Mouse (Mus musculus): Measurements from ENCODE around the gene Mapre1.

DNA sequence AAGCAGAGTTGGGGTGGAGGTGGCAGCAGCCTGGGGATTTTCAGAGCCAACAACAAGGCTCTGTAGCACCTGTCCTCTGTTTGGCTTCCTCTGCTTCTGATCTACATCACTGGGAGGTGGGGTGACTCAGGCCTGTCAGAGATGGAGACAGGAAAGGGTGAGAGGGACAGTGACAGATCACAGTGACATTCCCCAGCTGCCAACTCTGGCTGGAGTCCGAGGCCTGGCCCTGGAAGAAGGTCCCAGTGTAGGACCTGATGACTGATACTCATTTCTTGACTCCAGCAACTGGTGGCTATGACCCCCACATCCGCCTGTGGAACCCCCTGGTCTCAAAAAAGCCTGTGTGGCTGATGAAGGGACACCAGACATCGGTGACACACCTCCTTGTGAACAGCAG lies 68.8 kb downstream of the Mapre1 start:
- TF ChIP-seq GATA1 (IDR thresholded peaks at IDR 0.05; ENCODE audit: borderline replicate concordance, low read length) (no peak), FLI1 (IDR thresholded peaks at IDR 0.05; ENCODE audit: low read length) (no peak)

Data from megakaryocyte, embryonic 14.5 days (primary cell).